Mouse (Mus musculus): ENCODE measurements around the gene Surf6. TPM values are rescaled to one million over a fixed set of nuclear protein-coding genes. Genes with fewer than 3 reads are reported as not detected.
A peak's percentile ranks its signal among the peaks of the same experiment; 100 is the strongest.

The Surf6 gene
- polyA plus RNA-seq, 1 experiment from 2014 or later = 29.0 TPM

DNA sequence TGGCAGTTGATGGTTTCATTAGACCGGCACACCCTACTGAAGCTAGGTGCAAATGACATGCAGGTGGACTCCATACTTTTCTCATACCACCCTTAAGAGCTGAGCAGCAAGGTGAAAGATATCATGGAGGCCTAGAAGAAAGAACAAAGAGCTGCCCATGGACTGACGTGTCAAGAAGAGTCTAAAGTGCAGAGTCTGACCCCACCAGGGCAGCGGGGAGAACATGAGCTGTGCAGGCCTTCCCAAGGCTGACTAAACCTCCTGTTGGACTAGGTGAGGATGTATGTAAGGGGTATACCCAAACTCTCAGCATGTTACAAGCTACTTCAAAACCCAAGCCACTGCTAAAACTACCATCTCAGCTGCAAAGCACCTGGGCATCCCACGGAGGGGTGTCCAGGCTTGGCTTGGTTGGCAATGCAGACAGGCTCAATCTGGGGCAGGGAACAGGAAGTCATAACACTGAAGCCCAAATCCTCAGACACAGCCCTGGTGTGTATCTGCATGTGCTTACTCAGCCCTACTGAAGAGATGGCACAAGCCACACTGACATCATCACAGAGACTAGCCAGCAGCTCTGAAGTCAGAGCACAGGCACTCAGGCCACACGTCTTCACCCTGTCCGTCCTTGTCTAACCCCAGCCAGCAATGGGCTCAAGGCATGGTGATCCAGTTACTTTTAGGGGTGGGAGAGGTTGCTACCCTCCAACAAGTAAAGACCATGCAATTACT lies 25.2 kb upstream of the Surf6 start:
- WGBS = 92% methylated on average over 6 of the region's 6 CpGs
- H3K4me1 ChIP-seq (replicated peaks) = peaks cover 32% of the 10 kb centered on the region
- no peaks in the 10 kb centered on the region for H3K9me3 ChIP-seq
- no peak for ATAC-seq (ENCODE audit: low read depth)
- no peak overlapping the region for H3K4me3 ChIP-seq
- H3K27ac ChIP-seq (replicated peaks) = no peak overlapping the region
- H3K36me3 ChIP-seq = peaks cover 87% of the 10 kb centered on the region
- no peak overlapping the region for H3K9ac ChIP-seq
- no peaks in the 10 kb centered on the region for H3K27me3 ChIP-seq
- no peak overlapping the region for H3K4me2 ChIP-seq

DNA sequence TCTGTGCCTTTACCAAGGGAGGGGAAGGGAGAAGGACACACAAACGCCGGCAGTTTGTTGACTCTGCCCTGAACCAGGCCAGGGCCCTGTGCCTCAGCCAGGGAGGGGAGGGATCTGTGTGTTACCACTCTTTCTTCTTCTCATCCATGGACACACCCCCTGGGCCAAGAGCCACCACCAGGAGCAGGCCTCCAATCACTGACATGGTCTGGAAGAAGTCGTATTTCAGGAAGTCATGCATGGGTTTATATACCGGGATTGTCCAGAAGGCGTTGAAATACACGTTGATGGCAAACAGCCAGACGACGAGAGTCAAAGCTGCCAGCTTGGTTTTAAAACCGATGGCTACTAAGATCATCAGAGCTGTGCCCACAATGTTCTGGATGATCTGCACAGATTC lies 19.1 kb upstream of the Surf6 start:
- H3K9me3 ChIP-seq = no peaks in the 10 kb centered on the region
- H3K27me3 ChIP-seq = no peaks in the 10 kb centered on the region
- no peak overlapping the region for H3K27ac ChIP-seq (replicated peaks)
- H3K4me3 ChIP-seq = no peak overlapping the region
- H3K36me3 ChIP-seq = peaks cover 89% of the 10 kb centered on the region
- no peak overlapping the region for H3K9ac ChIP-seq
- WGBS = 88% methylated on average over 9 of the region's 9 CpGs
- H3K4me2 ChIP-seq = no peak overlapping the region
- H3K4me1 ChIP-seq (replicated peaks) = peaks cover 18% of the 10 kb centered on the region
- ATAC-seq (ENCODE audit: low read depth) = no peak

DNA sequence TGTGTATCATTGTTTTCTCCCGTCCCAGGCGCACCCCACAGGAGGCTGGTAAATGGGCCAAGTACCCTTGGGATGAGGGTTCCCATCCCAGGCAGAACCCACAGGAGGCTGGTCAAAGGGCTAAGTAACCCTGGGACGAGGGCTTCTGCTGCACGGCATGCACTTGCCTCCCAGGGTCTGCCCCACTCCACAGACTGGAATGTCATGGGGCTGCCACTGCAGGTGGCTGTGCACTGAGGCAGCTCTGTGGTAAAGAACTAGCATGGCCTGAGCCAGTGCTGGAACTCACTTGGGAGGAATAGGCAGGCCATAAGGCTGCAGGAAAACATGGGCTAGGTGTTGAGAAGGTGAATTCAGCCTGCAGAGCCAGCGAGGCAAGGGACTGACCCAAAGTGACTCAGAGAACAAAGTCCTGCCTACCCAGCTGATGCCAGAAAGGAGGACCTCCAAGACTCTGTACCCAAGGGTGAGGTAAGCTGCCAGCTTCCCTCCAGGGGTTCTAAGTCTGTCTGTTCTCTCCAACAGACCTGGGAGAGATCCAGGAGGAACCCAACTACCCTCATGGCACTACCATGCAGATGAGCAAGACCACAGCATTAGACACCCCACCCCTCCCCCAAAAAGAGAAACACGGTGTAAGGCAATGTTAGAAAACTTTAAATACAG lies 17.6 kb upstream of the Surf6 start:
- no peak overlapping the region for H3K4me3 ChIP-seq
- peaks cover 74% of the 10 kb centered on the region for H3K36me3 ChIP-seq
- no peaks in the 10 kb centered on the region for H3K27me3 ChIP-seq
- no peak for ATAC-seq (ENCODE audit: low read depth)
- H3K9ac ChIP-seq = no peak overlapping the region
- 89% methylated on average over 6 of the region's 6 CpGs for WGBS
- H3K27ac ChIP-seq (replicated peaks) = no peak overlapping the region
- no peak overlapping the region for H3K4me2 ChIP-seq
- no peaks in the 10 kb centered on the region for H3K9me3 ChIP-seq
- peaks cover 26% of the 10 kb centered on the region for H3K4me1 ChIP-seq (replicated peaks)

DNA sequence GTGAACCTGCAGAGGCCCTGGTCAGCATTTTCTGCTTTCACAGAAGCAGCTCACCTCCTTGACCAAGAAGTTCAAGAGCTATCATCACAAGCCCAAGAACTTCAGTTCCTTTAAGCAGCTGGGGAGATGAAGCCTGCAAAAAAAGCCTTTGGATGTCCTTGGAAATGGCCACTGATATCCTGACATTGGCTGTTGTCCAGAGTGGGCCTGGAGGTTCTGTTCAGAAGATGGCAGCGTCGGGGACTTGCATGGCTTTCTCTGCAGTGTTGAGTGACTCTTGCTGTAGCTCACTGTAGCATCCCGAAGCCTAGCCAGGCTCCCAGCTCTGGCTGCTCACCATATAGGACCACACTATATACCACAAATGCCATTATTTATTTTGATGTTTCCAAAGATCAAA lies 17.0 kb upstream of the Surf6 start:
- 95% methylated on average over 3 of the region's 3 CpGs for WGBS
- Histone ChIP-seq H3K36me3 (peaks cover 69% of the 10 kb centered on the region), H3K27me3 (no peaks in the 10 kb centered on the region), H3K4me2 (no peak overlapping the region), H3K4me3 (no peak overlapping the region), H3K4me1 (replicated peaks) (peaks cover 32% of the 10 kb centered on the region), H3K9me3 (no peaks in the 10 kb centered on the region), H3K9ac (no peak overlapping the region), H3K27ac (replicated peaks) (no peak overlapping the region)
- no peak for ATAC-seq (ENCODE audit: low read depth)

DNA sequence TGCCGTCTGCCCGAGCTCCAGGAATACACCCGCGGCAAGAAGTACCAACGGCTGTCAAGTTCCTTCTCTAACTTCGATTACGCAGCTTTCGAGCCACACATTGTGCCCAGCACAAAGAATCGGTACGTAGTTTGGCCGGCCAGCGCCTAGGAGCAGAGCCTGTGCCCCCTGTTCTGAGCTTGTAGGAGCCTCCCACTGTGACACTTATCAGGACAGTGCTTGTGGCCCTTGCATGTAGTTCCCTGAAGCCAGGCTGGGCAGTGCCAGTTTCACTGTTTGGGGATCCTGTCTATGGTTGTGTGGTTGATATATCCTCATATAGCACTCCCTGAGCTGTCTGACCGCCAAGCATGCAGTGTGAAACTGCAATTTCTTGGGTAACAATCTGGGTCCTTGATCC lies 14.1 kb upstream of the Surf6 start:
- Histone ChIP-seq H3K4me3 (peak overlapping the region; percentile 83), H3K4me2 (peak overlapping the region; percentile 98), H3K27ac (replicated peaks) (peak overlapping the region; percentile 80), H3K9me3 (no peaks in the 10 kb centered on the region), H3K27me3 (no peaks in the 10 kb centered on the region), H3K4me1 (replicated peaks) (peaks cover 46% of the 10 kb centered on the region), H3K9ac (peak overlapping the region; percentile 85), H3K36me3 (peaks cover 69% of the 10 kb centered on the region)
- 3% methylated on average over 13 of the region's 13 CpGs for WGBS
- ATAC-seq (ENCODE audit: low read depth) = peak; percentile 7; the same call in 1 of the 2 replicates

DNA sequence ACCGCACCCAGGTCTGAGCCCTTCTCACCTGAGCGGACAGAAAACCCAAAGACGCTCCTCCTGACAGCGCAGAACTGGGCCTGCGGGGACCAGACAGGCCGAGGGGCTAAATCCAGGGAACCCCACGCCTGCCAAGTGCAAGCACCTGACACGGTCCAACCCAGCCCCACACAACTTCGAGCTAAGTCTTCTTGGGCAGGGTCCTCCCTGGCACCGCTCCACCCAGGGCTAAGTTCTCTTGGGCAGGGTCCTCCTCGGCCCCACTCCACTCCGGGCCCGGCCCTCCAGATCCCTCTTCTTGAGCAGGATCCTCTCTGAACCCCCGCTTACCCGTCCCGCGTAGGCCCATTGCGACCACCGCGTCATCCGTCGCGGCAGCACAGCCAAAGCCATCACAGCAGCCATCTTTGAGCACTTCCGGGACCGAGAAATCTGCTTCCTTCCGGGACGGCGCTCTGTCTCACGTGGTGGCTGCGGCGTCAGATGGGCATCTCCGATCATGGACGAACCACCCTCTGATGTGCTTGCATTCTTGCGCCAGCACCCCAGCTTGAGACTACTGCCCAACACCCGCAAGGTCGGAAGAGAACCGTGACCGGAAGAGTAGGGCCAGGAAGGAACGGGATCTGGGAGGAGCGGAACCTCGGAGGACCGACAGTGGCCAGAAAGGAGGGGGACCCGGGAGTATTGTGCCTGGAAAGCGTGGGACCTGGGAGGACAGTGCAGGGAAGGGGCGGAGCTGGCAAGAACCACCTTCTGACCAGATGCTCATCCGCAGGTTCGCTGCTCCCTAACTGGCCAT lies 13.4 kb upstream of the Surf6 start, which contains the start of the genes Surf2 and Surf1:
Gene Surf2 (plus strand): TSS at position 441 of the 802 bp plus-strand sequence.
Gene Surf1 (minus strand): TSS at position 604 of the 802 bp plus-strand sequence.
- no peaks in the 10 kb centered on the region for H3K9me3 ChIP-seq
- 1% methylated on average over 47 of the region's 47 CpGs for WGBS
- peaks cover 67% of the 10 kb centered on the region for H3K36me3 ChIP-seq
- H3K27ac ChIP-seq (replicated peaks) = peak within 1 kb of the TSS; percentile 80
- ATAC-seq (ENCODE audit: low read depth) = peak; percentile 78
- no peaks in the 10 kb centered on the region for H3K27me3 ChIP-seq
- peak within 1 kb of the TSS; percentile 98 for H3K4me2 ChIP-seq
- peaks cover 50% of the 10 kb centered on the region for H3K4me1 ChIP-seq (replicated peaks)
- H3K9ac ChIP-seq = peak within 1 kb of the TSS; percentile 85
- H3K4me3 ChIP-seq = peak within 1 kb of the TSS; percentile 83

DNA sequence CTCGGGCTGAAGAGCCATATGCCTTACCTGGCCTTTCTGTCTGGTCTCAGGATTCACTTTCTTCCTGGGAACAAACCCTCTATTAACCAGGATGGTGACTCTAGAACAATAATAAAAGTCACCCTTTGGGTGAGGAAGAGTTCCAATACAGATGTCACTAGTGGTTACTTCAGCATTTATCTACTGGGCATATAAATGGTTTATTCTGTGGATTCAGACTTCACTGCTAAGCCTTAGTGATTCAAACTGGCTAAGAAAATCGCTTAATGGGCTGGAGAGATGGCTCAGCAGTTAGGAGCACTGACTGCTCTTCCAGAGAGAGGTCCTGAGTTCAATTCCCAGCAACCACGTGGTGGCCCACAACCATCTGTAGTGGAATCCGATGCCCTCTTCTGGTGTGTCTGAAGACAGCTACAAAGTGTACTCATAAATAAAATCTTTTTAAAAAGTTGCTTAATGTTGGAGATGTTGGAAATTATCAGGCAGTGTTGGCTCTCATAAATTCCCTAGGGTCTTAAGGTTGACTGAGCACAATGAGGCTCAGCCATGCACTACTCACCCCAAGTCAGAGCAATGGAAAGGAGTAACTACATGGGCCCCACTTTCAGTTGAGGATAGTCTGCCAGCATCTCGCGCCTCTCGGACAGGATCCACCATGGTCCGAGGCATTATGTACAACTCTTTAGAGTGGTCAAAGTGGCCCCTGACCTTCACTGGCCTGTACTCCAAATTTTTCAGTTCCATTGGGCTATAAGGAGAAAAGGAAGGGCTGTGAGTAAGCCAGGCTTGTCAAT lies 11.7 kb upstream of the Surf6 start:
- Histone ChIP-seq H3K36me3 (peaks cover 49% of the 10 kb centered on the region), H3K4me1 (replicated peaks) (peaks cover 56% of the 10 kb centered on the region), H3K4me2 (peak overlapping the region; percentile 98), H3K9me3 (no peaks in the 10 kb centered on the region), H3K27me3 (no peaks in the 10 kb centered on the region), H3K27ac (replicated peaks) (no peak overlapping the region), H3K9ac (no peak overlapping the region), H3K4me3 (no peak overlapping the region)
- ATAC-seq (ENCODE audit: low read depth) = no peak
- WGBS = 55% methylated on average over 8 of the region's 8 CpGs

DNA sequence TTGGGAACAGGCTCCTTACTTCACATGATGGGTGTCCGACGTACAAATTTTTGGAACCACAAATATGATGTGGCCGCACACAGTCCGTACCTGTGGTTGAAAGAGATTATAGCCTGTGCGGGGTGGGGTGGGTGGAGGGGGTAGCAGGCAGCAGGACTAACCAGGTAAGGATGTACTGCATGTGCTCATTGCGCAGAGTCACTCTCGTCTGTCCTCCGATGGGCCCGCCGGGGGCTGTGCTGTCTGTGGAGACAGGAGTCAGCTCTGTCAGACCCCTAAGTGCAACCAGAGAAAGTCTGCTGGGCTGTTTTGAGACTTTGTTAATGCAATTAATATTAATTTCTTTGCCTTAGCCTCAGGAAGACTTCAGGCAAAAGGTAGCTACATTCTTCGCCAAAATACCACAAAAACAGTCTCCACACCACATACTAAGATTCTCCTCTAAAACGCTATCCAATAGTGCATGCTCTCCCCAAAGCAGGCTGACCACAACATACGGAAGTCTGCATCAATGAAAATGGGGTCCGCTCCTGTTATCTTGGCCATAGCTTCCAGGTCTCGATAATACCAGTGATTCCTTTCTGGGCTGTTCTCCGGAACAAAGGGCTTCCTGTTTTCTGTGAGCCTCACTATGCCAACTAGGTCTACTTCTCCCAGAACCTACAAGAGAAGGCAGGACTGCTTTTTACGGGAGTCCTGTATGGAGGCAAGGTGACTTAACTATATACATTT lies 10.9 kb upstream of the Surf6 start:
- Histone ChIP-seq H3K4me2 (no peak overlapping the region), H3K27me3 (no peaks in the 10 kb centered on the region), H3K4me3 (no peak overlapping the region), H3K36me3 (peaks cover 43% of the 10 kb centered on the region), H3K9ac (no peak overlapping the region), H3K4me1 (replicated peaks) (peaks cover 64% of the 10 kb centered on the region), H3K27ac (replicated peaks) (no peak overlapping the region), H3K9me3 (no peaks in the 10 kb centered on the region)
- 83% methylated on average over 17 of the region's 17 CpGs for WGBS
- ATAC-seq (ENCODE audit: low read depth) = no peak

DNA sequence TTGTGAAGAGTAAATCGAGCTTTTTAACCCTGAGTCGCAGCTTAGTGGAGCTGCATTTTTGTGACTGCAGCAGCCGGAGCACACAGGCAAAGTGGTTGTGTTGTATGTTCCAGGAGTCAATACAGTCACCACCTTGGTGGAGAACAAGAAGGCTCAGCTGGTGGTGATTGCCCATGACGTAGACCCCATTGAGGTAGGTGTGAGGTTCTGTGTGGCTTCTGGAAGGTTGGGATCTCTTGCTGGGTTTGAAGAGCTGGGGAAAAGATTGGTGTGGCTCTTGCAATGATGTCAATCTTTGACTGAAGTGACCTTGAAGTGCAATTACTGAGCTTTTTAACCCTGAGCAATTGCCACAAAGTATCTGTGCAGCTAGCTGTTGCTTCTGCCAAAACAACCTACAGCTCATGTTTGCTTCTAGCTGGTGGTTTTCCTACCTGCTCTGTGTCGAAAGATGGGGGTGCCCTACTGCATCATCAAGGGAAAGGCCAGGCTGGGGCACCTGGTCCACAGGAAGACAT lies 9.6 kb upstream of the Surf6 start:
- H3K27ac ChIP-seq (replicated peaks) = 0 out of 2 replicates have a peak overlapping the region, but pooled peaks have one; percentile 93
- H3K4me2 ChIP-seq = peak overlapping the region; percentile 100
- H3K9me3 ChIP-seq = no peaks in the 10 kb centered on the region
- ATAC-seq (ENCODE audit: low read depth) = no peak
- H3K4me3 ChIP-seq = peak overlapping the region; percentile 96
- H3K36me3 ChIP-seq = peaks cover 48% of the 10 kb centered on the region
- peak overlapping the region; percentile 99 for H3K9ac ChIP-seq
- 74% methylated on average over 5 of the region's 5 CpGs for WGBS
- H3K4me1 ChIP-seq (replicated peaks) = peaks cover 64% of the 10 kb centered on the region
- no peaks in the 10 kb centered on the region for H3K27me3 ChIP-seq

DNA sequence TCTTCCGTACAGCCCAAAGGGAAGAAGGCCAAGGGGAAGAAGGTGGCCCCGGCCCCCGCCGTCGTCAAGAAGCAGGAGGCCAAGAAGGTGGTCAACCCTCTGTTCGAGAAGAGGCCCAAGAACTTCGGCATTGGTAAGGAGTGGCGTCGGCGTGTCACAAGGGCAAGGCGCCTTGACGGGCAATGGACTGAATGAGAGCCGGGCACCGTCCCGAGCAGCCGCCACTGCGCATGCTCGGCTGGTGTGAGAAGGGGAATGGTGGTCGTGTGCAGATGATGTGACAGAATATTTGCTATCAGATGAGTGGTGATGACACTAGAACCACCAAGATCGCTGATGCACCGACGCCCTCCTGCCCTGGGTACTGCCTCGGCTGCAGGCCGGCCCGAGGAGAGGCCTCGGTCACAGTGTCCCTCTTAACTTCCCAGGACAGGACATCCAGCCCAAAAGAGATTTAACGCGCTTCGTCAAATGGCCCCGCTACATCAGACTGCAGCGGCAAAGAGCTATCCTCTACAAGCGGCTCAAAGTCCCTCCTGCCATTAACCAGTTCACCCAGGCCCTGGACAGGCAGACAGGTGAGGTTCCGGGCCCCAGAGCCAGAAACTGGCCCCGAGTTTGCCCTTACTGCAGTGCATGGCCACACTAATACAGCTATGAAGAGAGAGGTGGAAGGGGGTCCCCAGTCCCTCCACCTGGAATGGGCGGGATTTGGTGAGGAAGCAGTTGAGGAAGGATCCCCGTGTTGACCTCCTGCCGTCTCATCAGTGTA lies 8.5 kb upstream of the Surf6 start:
- ATAC-seq (ENCODE audit: low read depth) = peak; percentile 57
- H3K36me3 ChIP-seq = peaks cover 59% of the 10 kb centered on the region
- peak overlapping the region; percentile 93 for H3K27ac ChIP-seq (replicated peaks)
- under 1% methylated on average over 37 of the region's 37 CpGs for WGBS
- H3K27me3 ChIP-seq = no peaks in the 10 kb centered on the region
- H3K4me1 ChIP-seq (replicated peaks) = peaks cover 61% of the 10 kb centered on the region
- peak overlapping the region; percentile 100 for H3K4me2 ChIP-seq
- peak overlapping the region; percentile 96 for H3K4me3 ChIP-seq
- no peaks in the 10 kb centered on the region for H3K9me3 ChIP-seq
- peak overlapping the region; percentile 99 for H3K9ac ChIP-seq

Data from neural tube, embryonic 13.5 days (tissue).